Mouse (Mus musculus) thymus, adult 2 months (tissue): ENCODE data around the gene Phf21a.

Experiments used
- CTCF ChIP-seq: fragments of 200-500 bp; IDR thresholded peaks from 2 replicates; pipeline ENCODE4 v1.5.1; 2012; ENCODE audit warnings: mild to moderate bottlenecking, control low read depth, low read length, moderate library complexity, borderline replicate concordance; ENCODE audit not compliant: control insufficient read depth, poor library complexity, insufficient read depth; ENCODE audit errors: extremely low read depth
- POLR2A ChIP-seq: fragments of 200-500 bp; IDR thresholded peaks from 2 replicates; pipeline ENCODE4 v1.6.1; 2012; ENCODE audit warnings: mild to moderate bottlenecking, low read length, control low read depth, moderate library complexity; ENCODE audit not compliant: control insufficient read depth, poor library complexity, insufficient read depth; ENCODE audit errors: extremely low read depth

- TF ChIP-seq CTCF (no peak), POLR2A (no peak)
Observed at GRCm38 (mm10) chr2:92094078-92094477, 1.2 kb downstream of the Phf21a start.
